Mouse (Mus musculus) frontal cortex, postnatal 25 days (tissue): ENCODE measurements around the gene Tubg2.

ENCODE experiments used
- DNase-seq, 2 experiments: peaks; one replicate each; pipeline ENCODE4 v3.0.0; 2022; ENCODE audit warnings: low spot score in 2 of 2

The Tubg2 gene

DNA sequence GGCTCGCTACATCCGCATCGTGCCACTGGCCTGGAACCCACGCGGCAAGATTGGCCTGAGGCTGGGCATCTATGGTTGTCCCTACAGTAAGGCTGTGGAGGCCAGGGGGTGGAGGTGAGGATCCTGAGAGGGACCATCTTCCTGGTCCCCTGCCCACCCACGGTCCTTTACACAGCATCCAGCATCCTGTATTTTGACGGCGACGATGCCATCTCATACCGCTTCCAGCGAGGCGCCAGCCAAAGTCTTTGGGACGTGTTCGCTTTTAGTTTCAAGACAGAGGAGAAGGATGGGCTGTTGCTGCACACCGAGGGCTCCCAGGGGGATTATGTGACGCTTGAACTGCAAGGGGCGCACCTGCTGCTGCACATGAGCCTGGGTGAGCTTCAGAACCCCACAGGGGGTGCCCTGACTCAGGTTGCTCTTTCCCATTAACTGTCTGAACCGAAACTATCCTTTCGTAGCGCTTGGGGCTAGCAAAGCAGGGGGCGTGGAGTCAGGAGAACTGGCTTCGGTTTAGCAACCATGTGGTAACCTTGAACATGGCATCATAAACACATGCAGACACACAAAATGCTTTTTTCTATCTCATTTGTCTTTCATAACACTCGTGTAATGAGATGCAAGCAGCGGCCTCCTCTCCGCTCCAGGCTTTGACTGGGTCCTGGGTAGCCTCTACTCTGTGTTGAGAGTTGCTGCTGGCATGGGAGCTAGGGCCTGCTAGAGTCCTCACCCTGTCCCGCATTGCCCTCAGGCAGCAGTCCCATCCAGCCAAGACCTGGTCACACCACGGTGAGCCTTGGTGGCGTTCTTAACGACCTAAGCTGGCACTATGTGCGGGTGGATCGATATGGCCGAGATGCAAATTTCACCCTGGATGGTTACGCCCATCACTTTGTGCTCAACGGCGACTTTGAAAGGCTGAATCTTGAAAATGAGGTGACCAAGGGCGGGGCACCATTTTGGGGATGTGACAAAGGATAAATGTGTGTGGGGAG lies 22.7 kb downstream of the Tubg2 start:
- DNase-seq, result no peak

GRCm38 (mm10) chr11:101179306-101179705 lies 23.6 kb downstream of the Tubg2 start:
- DNase-seq, result no peak

DNA sequence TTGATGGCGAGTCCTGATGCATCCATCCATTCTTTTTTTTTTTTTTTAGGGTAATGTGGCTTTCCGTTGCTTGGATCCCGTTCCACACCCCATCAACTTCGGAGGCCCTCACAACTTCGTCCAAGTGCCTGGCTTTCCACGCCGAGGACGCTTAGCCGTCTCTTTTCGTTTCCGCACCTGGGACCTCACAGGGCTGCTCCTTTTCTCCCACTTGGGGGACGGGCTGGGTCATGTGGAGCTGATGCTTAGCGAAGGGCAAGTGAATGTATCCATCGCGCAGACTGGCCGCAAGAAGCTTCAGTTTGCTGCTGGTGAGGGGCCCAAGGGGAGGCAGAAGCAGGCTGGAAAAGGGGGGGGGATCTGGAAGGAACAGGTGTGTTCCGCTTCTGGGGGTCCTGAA lies 24.6 kb downstream of the Tubg2 start:
- DNase-seq, result no peak

DNA sequence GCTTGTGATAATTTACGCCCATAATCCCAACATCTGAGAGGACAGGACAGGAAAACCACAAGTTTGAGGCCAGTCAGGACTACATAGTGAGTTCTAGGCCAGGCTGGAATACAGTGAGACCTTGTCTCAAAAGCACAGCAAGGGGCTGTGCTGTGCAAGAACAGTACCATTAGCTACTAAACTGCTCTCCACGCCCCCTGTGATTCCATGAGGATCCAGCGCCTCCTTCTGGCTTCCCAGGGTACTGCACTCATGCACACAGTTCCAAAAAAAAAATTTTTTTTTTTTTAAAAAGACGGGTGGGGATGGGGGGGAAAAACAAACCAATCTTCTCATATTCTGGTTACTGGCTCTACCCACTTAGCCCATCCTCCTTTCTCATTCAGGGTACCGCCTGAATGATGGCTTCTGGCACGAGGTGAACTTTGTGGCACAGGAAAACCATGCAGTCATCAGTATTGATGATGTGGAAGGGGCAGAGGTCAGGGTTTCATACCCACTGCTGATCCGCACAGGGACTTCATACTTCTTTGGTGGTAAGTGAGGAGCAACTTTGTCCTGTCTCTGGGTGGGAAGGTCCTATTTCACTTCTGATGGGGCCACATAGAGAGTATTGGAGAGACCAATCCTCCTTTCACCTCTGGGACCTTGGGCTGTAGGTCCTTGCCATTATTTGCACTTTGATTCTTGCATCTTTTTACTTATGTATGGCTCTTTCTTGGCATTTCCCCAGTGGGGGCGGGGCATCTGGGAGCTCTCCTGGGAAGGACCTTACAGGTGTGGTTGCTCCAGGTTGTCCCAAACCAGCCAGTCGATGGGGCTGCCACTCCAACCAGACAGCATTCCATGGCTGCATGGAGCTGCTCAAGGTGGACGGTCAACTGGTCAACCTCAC lies 25.4 kb downstream of the Tubg2 start:
- DNase-seq, result peak in 1 of 2 experiments; percentile 46

GRCm38 (mm10) chr11:101181961-101182360 lies 26.3 kb downstream of the Tubg2 start:
- DNase-seq, result no peak

- no peak for DNase-seq
Measured at GRCm38 (mm10) chr11:101182771-101183517, 27.2 kb downstream of the Tubg2 start.

DNA sequence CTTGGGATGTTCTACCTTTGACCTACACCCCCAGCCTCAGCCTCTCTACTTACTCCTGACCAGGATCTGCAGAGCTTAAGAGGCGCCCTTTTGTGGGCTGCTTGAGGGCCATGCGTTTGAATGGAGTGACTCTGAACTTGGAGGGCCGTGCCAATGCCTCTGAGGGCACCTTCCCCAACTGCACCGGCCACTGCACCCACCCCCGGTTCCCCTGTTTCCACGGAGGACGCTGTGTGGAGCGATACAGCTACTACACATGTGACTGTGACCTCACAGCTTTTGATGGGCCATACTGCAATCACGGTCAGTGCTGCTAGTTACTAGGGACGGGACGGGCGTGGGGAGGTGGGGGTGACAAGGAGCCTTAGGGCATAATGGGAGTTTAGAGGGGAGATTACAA lies 29.3 kb downstream of the Tubg2 start:
- DNase-seq, result no peak

GRCm38 (mm10) chr11:101185441-101185840 lies 29.7 kb downstream of the Tubg2 start:
- no peak for DNase-seq

GRCm38 (mm10) chr11:101186526-101187247 lies 31.0 kb downstream of the Tubg2 start:
- DNase-seq, result no peak

DNA sequence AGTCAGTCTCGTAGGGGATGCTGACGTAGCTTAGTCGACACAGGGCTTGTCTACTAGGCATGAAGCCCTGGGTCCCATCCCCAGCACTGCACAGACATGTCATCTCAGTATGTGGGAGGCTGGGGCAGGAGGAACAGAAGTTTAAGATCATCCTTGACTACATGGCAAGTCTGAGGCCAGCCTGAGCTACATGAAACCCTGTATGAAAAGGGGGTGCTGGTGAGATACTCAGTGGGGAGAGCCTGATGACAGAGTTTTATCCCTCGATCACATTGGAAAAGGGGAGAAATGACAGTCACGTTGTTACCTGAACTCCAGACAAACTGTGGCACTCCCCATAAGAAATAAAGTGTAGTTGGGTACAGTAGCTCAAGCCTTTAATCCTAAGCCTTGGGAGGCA lies 31.8 kb downstream of the Tubg2 start:
- no peak for DNase-seq

- no peak for DNase-seq
Measured at GRCm38 (mm10) chr11:101188166-101188805, 32.6 kb downstream of the Tubg2 start.

GRCm38 (mm10) chr11:101189495-101190180 lies 33.9 kb downstream of the Tubg2 start:
- no peak for DNase-seq

GRCm38 (mm10) chr11:101190181-101190912 lies 34.6 kb downstream of the Tubg2 start:
- no peak for DNase-seq

DNA sequence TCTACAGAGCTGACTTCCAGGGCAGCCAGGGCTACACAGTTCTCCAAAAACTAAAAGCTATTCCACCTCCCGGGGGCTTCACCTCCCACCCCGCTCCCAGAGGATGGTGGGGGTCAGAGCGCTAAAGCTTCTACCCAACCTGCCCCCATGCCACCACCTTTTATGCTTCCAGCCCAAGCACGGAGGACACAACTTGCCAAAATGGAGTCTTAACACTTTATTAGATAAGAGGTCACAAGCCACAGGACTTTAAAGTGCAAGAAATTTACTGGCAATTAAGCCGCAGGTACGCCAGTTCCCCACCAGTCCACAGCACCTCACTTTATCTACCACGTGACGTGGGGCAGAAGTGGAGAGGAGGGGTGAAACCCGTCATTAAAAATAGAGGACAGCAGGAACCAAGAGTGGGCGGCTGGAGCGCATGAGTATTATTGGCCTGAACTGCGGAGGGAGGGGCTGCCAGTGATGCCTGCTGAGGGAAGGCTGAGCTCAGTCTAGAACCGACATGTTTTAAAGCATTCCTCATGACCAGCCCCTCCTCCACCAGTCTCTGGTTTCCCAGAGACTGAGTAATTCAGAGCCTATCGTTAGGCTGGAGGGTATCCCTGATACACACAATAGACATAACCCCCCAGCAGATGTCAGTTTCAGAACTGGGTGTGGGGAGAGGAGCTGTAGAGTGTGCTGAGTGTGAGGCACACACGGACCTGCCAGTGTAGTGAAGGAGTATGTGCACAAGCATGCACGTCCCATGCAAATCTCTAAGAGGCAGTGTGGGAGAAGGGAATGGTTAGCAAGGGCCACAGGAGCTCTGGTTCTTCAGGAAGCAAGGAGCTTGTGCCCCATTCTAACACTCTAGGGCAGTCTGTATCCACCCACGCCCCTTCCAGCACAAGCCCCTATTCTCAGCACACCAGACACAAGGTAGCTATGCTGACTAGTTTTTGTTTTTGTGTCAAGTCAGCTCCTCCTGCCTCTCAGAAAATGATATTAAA lies 35.5 kb downstream of the Tubg2 start:
- no peak for DNase-seq

- no peak for DNase-seq
Measured at GRCm38 (mm10) chr11:101191919-101192470, 36.3 kb downstream of the Tubg2 start.

DNA sequence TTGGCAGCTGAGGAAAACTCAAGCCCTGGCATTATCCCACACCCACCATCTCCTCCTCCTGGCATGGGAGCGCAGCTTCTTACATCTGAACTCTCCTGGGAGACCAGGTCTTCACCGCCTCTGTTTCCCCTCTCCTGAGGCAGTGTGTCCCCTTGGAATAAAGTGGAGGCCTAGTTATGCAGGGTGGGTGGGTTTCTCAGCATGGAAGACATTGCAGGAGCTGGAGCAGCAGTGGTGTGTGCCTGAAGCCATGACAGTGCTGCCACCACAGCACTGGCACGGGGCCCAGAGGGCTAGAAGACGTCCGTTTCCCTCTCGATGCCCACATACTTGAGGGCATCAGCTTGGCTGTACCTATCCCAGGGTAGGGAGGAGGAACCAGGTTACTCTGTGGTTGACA lies 36.9 kb downstream of the Tubg2 start:
- DNase-seq, result no peak

- DNase-seq, result no peak
Measured at GRCm38 (mm10) chr11:101193076-101193475, 37.4 kb downstream of the Tubg2 start.

DNA sequence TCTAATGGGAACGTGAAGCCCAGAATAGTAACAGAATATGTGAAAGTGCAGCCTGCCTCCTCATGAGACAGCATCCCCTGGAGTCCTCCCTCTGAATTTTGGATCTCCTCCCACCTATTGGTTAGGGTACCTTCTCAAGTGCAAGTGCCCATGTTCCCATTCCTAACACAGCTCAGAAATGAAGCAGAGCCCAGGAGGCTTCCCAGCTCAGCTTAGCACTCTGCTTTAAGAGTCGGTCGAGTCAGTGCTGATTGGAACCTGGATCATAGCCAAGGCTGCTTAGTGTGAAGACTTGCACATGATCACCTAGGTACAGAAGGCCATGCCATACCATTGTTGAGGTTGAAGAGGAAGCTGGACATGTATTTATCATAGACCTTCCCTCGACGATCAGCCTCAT lies 38.4 kb downstream of the Tubg2 start:
- no peak for DNase-seq
